Mouse (Mus musculus): ENCODE data around the gene Mrpl4. TPM values are rescaled to one million over a fixed set of nuclear protein-coding genes. Genes with fewer than 3 reads are reported as not detected.

The Mrpl4 gene
- total and polyA plus RNA-seq, 3 experiments: 42.1 to 103 (median 94.8) TPM

GRCm38 (mm10) chr9:21036161-21036560 is 33.6 kb downstream of the Mrpl4 start:
- Histone ChIP-seq H3K79me2 (replicated peaks; ENCODE audit: control insufficient read depth, extremely low read depth, insufficient read depth, poor library complexity, severe bottlenecking) (no peaks in the 10 kb centered on the region), H3K4me3 (replicated peaks in 1 of 3; ENCODE audit: low read depth in 2 of 3, low read length in 2 of 3, poor library complexity in 1 of 3) (no peak overlapping the region), H3K4me1 (ENCODE audit: control insufficient read depth in 1 of 2, insufficient read depth in 2 of 2) (peaks cover 14 to 29% of the 10 kb centered on the region in 2 experiments), H3K9ac (ENCODE audit: insufficient read depth, low read depth) (no peak overlapping the region), H3K36me3 (replicated peaks in 1 of 2; ENCODE audit: control insufficient read depth in 1 of 2, insufficient read depth in 1 of 2, low read length in 1 of 2) (peaks cover 23 to 39% of the 10 kb centered on the region in 2 experiments), H3K4me2 (ENCODE audit: insufficient read depth, low read depth, poor library complexity, severe bottlenecking) (no peak overlapping the region), H3K27ac (ENCODE audit: insufficient read depth, low read depth) (no peak overlapping the region), H3K9me3 (replicated peaks; ENCODE audit: low read length) (no peaks in the 10 kb centered on the region), H3K27me3 (replicated peaks) (no peaks in the 10 kb centered on the region)
- TF ChIP-seq UBTF (IDR thresholded peaks at IDR 0.05; ENCODE audit: low read depth, low read length) (no peak), ZNF384 (IDR thresholded peaks at IDR 0.05; ENCODE audit: low read depth, low read length) (no peak), MAFK (IDR thresholded peaks at IDR 0.05; ENCODE audit: insufficient replicate concordance, low read length) (no peak), MXI1 (IDR thresholded peaks at IDR 0.05; ENCODE audit: low read depth, low read length) (no peak), BHLHE40 (IDR thresholded peaks at IDR 0.05; ENCODE audit: low read depth, low read length) (no peak), IRF4 (IDR thresholded peaks at IDR 0.05; ENCODE audit: low read depth, low read length) (no peak), JUND (conservative IDR thresholded peaks at IDR 0.05; ENCODE audit: low read depth, low read length) (no peak), USF1 (IDR thresholded peaks at IDR 0.05; ENCODE audit: low read depth, low read length) (no peak), PAX5 (IDR thresholded peaks at IDR 0.05; ENCODE audit: low read length) (no peak), MAX (IDR thresholded peaks at IDR 0.05; ENCODE audit: low read length) (no peak), JUN (IDR thresholded peaks at IDR 0.05; ENCODE audit: insufficient read depth, low read depth, low read length) (no peak), POLR2A (IDR thresholded peaks at IDR 0.05; ENCODE audit: low read depth, low read length) (no peak), CHD1 (IDR thresholded peaks at IDR 0.05; ENCODE audit: low read depth, low read length) (no peak), ZKSCAN1 (IDR thresholded peaks at IDR 0.05; ENCODE audit: borderline replicate concordance, low read depth, low read length) (no peak), MYC (IDR thresholded peaks at IDR 0.05; ENCODE audit: low read depth, low read length) (no peak), GABPA (IDR thresholded peaks at IDR 0.05; ENCODE audit: insufficient replicate concordance, low read depth, low read length) (no peak), EP300 (IDR thresholded peaks at IDR 0.05; ENCODE audit: low read length) (no peak), RCOR1 (conservative IDR thresholded peaks at IDR 0.05; ENCODE audit: low read depth, low read length) (no peak), NRF1 (IDR thresholded peaks at IDR 0.05; ENCODE audit: low read depth, low read length) (no peak)
- DNase-seq (ENCODE audit: extremely low read depth): no peak
- dilution Hi-C loops (cut with MboI; ENCODE audit: extremely low pct_ligation_motif_present, extremely low pct_unique_long_range_greater_than_20kb, low sequenced_read_pairs): no loop called here
- in situ Hi-C loops (cut with MboI; ENCODE audit: low pct_ligation_motif_present, low pct_unique_long_range_greater_than_20kb, low sequenced_read_pairs): no loop called here

DNA sequence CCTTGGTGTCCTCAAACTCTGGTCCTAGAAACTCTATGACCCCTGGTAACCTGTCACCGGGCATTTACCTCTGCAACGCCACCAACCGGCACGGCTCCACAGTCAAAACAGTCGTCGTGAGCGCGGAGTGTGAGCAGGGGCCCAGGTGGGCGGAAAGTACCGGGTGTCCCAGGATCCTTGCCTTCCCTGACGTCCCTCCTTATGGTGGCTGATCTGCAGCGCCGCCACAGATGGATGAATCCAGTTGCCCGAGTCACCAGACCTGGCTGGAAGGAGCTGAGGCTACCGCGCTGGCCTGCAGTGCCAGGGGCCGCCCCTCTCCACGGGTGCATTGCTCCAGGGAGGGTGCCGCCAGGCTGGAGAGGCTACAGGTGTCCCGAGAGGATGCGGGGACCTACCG is 34.1 kb downstream of the Mrpl4 start:
- Histone ChIP-seq H3K4me2 (ENCODE audit: insufficient read depth, low read depth, poor library complexity, severe bottlenecking) (no peak overlapping the region), H3K27me3 (replicated peaks) (no peaks in the 10 kb centered on the region), H3K36me3 (replicated peaks in 1 of 2; ENCODE audit: control insufficient read depth in 1 of 2, insufficient read depth in 1 of 2, low read length in 1 of 2) (peaks cover 23 to 39% of the 10 kb centered on the region in 2 experiments), H3K9ac (ENCODE audit: insufficient read depth, low read depth) (no peak overlapping the region), H3K79me2 (replicated peaks; ENCODE audit: control insufficient read depth, extremely low read depth, insufficient read depth, poor library complexity, severe bottlenecking) (no peaks in the 10 kb centered on the region), H3K9me3 (replicated peaks; ENCODE audit: low read length) (no peaks in the 10 kb centered on the region), H3K4me1 (ENCODE audit: control insufficient read depth in 1 of 2, insufficient read depth in 2 of 2) (peaks cover 14 to 34% of the 10 kb centered on the region in 2 experiments), H3K27ac (ENCODE audit: insufficient read depth, low read depth) (no peak overlapping the region), H3K4me3 (replicated peaks in 1 of 3; ENCODE audit: low read depth in 2 of 3, low read length in 2 of 3, poor library complexity in 1 of 3) (no peak overlapping the region)
- no peak for TF ChIP-seq BHLHE40 (IDR thresholded peaks at IDR 0.05; ENCODE audit: low read depth, low read length)
- in situ Hi-C loops (cut with MboI; ENCODE audit: low pct_ligation_motif_present, low pct_unique_long_range_greater_than_20kb, low sequenced_read_pairs): no loop called here
- dilution Hi-C loops (cut with MboI; ENCODE audit: extremely low pct_ligation_motif_present, extremely low pct_unique_long_range_greater_than_20kb, low sequenced_read_pairs): no loop called here
- no peak for DNase-seq (ENCODE audit: extremely low read depth)
